Mouse (Mus musculus) liver, postnatal 0 days (tissue): ENCODE measurements around the gene Tesc.

Experiments used
- CTCF ChIP-seq: sonication (generic); IDR thresholded peaks from 2 replicates; pipeline ENCODE4 v1.5.1; 2016; ENCODE audit warnings: antibody characterized with exemption, low read depth
- EP300 ChIP-seq: IDR thresholded peaks from 2 replicates; pipeline ENCODE4 v1.6.1; 2016; ENCODE audit warnings: antibody characterized with exemption, low read depth, mild to moderate bottlenecking

DNA sequence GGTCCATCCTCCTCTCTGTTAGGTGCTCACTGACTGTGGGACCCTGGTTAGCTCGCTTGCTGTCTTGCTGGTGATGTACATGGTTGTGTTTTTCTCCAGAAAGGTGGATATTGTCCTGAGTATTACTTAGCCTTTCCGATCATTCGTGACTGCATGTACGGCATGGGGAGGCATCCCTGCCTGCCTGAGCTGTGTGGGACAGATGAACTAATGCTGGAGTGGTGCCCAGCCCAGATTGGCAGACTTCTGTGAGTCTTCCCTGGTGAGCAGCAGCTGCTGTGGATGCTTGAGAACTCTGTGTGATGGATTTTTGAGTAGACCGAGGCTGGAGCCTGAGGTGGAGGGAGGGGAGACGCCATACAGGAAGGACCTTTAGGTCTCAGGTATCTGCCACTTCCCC is 17.4 kb downstream of the Tesc start:
- TF ChIP-seq CTCF, result no peak
- no peak for TF ChIP-seq EP300
